Mouse (Mus musculus): ENCODE results near the gene Gm17359. TPM values are rescaled to one million over a fixed set of nuclear protein-coding genes. Genes with fewer than 3 reads are reported as not detected.

Gene Gm17359
- polyA plus RNA-seq, 1 experiment from 2014 or later: not detected

DNA sequence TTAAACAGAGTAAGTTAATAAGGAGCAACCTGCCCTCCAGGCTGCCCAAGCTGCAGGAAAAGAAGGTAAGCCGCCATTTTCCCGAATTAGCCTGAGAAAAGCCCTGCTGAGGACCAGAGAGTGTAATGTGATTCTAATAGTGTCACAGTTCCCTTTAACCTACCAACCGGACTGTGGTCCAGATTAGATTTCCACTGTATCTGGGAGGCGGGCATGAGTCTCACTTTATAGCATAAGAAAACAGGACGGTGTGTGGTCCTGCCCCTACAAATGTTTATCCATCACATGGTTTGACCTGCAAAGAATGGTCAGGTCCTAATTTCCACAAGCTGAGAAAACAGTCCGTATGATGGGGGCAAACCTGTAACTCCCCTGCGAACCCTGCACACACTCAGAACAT, 112.9 kb downstream of the Gm17359 start:
- Histone ChIP-seq H3K9ac (ENCODE audit: low read depth, low read length) (no peak overlapping the region), H3K4me2 (replicated peaks; ENCODE audit: low read depth) (no peak overlapping the region), H3K27me3 (replicated peaks; ENCODE audit: control insufficient read depth, insufficient read depth, low read length) (no peaks in the 10 kb centered on the region), H3K4me1 (replicated peaks; ENCODE audit: control insufficient read depth, insufficient read depth, low read length) (no peaks in the 10 kb centered on the region), H3K9me3 (ENCODE audit: control insufficient read depth) (no peaks in the 10 kb centered on the region), H3K27ac (ENCODE audit: low read depth, low read length) (no peak overlapping the region), H3K36me3 (ENCODE audit: control insufficient read depth, insufficient read depth) (no peaks in the 10 kb centered on the region), H3K4me3 (ENCODE audit: low read depth, low read length) (no peak overlapping the region)
- no peak for TF ChIP-seq CTCF (IDR thresholded peaks at IDR 0.05; ENCODE audit: low read depth)
- ATAC-seq: no peak
- WGBS: 87% methylated on average over 7 of the region's 7 CpGs

DNA sequence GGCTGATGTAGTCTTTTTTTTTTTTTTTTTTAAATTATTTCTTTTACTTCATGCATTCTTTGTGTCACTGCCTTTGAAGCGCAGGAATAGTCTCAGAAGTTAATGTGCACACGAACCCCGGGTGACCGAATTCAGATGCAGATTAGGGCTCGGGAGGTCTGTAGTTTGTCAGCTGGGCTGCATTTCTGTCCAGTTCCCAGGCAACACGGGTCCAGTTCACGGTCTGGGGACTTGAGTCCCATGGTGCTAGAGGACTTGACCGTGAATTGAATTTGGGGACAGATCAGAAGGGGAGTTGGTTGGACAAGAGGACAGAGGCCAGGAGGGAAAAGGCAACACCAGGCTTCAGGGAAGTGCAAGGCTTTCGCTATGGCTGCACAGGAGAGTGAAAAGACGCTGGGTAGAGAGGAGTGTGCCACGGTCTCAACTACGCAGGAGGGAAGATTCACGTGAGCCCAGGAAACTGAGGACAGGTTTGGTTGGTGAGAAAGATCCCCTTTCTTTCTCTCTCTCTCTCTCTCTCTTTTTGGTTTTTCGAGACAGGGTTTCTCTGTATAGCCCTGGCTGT, 116.3 kb downstream of the Gm17359 start:
- Histone ChIP-seq H3K36me3 (ENCODE audit: control insufficient read depth, insufficient read depth) (no peaks in the 10 kb centered on the region), H3K4me2 (replicated peaks; ENCODE audit: low read depth) (no peak overlapping the region), H3K4me3 (ENCODE audit: low read depth, low read length) (no peak overlapping the region), H3K9ac (ENCODE audit: low read depth, low read length) (no peak overlapping the region), H3K27me3 (replicated peaks; ENCODE audit: control insufficient read depth, insufficient read depth, low read length) (no peaks in the 10 kb centered on the region), H3K27ac (ENCODE audit: low read depth, low read length) (no peak overlapping the region), H3K4me1 (replicated peaks; ENCODE audit: control insufficient read depth, insufficient read depth, low read length) (no peaks in the 10 kb centered on the region), H3K9me3 (ENCODE audit: control insufficient read depth) (no peaks in the 10 kb centered on the region)
- ATAC-seq: no peak
- WGBS: 87% methylated on average over 14 of the region's 14 CpGs
- TF ChIP-seq CTCF (IDR thresholded peaks at IDR 0.05; ENCODE audit: low read depth): no peak

DNA sequence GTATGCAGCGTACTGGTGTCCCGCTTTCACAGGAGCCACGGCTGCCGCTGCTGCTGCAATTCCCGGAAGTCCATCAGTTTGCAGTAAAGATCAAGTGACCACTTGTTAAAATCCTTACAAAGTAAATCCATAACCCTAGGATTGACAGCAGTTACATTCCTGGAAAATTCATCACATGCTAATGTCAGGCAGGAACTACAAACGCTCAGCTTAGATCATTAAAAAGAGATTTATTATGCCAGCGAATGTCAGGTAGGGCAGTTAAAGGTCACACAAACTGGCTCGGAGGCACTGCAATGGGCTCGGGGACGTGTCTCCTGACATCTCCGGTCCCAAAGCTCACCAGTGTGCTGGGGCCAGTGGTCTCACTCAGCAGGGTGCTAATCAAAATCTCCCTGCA, 119.3 kb downstream of the Gm17359 start:
- H3K4me2 ChIP-seq (replicated peaks; ENCODE audit: low read depth): no peak overlapping the region
- H3K27ac ChIP-seq (ENCODE audit: low read depth, low read length): no peak overlapping the region
- 63% methylated on average over 11 of the region's 11 CpGs for WGBS
- no peak for ATAC-seq
- no peak for TF ChIP-seq CTCF (IDR thresholded peaks at IDR 0.05; ENCODE audit: low read depth)
- no peaks in the 10 kb centered on the region for H3K4me1 ChIP-seq (replicated peaks; ENCODE audit: control insufficient read depth, insufficient read depth, low read length)
- H3K36me3 ChIP-seq (ENCODE audit: control insufficient read depth, insufficient read depth): peaks cover 25% of the 10 kb centered on the region
- no peaks in the 10 kb centered on the region for H3K27me3 ChIP-seq (replicated peaks; ENCODE audit: control insufficient read depth, insufficient read depth, low read length)
- no peak overlapping the region for H3K4me3 ChIP-seq (ENCODE audit: low read depth, low read length)
- H3K9me3 ChIP-seq (ENCODE audit: control insufficient read depth): no peaks in the 10 kb centered on the region
- H3K9ac ChIP-seq (ENCODE audit: low read depth, low read length): no peak overlapping the region

DNA sequence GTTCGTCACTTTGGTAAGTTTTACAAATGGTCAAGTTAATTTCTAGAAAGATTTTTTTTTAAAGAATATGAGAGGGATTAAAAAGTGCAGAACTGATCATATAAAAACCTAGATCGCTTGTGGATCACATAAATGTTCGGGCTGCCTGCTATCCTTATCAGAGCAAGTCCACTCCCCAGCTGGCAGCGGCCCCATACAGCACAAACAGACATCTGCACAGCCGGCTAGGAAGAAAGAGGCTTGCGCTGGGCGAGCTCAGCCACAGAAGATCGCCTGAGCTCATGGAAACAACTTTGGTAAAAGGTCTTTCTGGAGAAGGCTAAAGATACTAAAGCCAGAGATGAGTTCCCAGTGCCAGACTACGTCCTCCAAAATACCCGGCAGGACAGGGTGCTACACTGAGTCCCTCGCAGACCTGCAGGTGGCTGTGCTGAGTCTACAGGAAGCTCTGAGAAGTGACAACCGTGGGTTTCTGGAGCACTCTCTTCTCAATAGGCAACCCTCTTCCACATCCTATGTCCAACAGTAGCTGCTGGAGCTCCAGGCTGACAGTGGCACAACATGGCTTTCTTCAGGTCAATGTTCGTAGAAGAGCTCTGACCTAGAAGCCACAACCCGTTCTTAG, 122.3 kb downstream of the Gm17359 start:
- Histone ChIP-seq H3K4me1 (replicated peaks; ENCODE audit: control insufficient read depth, insufficient read depth, low read length) (no peaks in the 10 kb centered on the region), H3K9ac (ENCODE audit: low read depth, low read length) (no peak overlapping the region), H3K4me2 (replicated peaks; ENCODE audit: low read depth) (no peak overlapping the region), H3K9me3 (ENCODE audit: control insufficient read depth) (no peaks in the 10 kb centered on the region), H3K27ac (ENCODE audit: low read depth, low read length) (no peak overlapping the region), H3K4me3 (ENCODE audit: low read depth, low read length) (no peak overlapping the region), H3K36me3 (ENCODE audit: control insufficient read depth, insufficient read depth) (peaks cover 40% of the 10 kb centered on the region), H3K27me3 (replicated peaks; ENCODE audit: control insufficient read depth, insufficient read depth, low read length) (no peaks in the 10 kb centered on the region)
- no peak for ATAC-seq
- TF ChIP-seq CTCF (IDR thresholded peaks at IDR 0.05; ENCODE audit: low read depth): no peak
- WGBS: 91% methylated on average over 14 of the region's 14 CpGs

DNA sequence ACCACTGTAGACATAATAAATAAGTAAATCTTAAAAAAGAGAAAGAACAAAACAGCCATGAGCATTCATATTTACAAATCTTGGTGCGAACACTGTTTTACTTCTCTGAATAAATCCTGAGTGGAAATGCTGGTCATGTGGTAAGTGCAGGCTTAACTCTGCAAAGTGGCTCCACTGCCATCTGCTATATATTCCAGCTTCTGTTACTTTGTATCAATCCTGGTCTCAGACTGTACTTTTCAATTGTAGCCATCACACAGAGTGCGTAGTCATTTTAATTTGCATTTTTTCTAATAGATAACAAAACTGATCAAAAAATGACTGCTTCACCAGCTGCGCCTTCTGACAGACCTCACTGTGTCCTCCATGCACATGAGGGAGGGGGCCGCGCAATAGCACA, 133.0 kb downstream of the Gm17359 start:
- no peak for TF ChIP-seq CTCF (IDR thresholded peaks at IDR 0.05; ENCODE audit: low read depth)
- no peak for ATAC-seq
- no peak overlapping the region for H3K4me3 ChIP-seq (ENCODE audit: low read depth, low read length)
- no peak overlapping the region for H3K4me2 ChIP-seq (replicated peaks; ENCODE audit: low read depth)
- 97% methylated on average over 5 of the region's 5 CpGs for WGBS
- no peaks in the 10 kb centered on the region for H3K9me3 ChIP-seq (ENCODE audit: control insufficient read depth)
- H3K27me3 ChIP-seq (replicated peaks; ENCODE audit: control insufficient read depth, insufficient read depth, low read length): no peaks in the 10 kb centered on the region
- H3K9ac ChIP-seq (ENCODE audit: low read depth, low read length): no peak overlapping the region
- H3K27ac ChIP-seq (ENCODE audit: low read depth, low read length): no peak overlapping the region
- peaks cover 18% of the 10 kb centered on the region for H3K36me3 ChIP-seq (ENCODE audit: control insufficient read depth, insufficient read depth)
- no peaks in the 10 kb centered on the region for H3K4me1 ChIP-seq (replicated peaks; ENCODE audit: control insufficient read depth, insufficient read depth, low read length)

DNA sequence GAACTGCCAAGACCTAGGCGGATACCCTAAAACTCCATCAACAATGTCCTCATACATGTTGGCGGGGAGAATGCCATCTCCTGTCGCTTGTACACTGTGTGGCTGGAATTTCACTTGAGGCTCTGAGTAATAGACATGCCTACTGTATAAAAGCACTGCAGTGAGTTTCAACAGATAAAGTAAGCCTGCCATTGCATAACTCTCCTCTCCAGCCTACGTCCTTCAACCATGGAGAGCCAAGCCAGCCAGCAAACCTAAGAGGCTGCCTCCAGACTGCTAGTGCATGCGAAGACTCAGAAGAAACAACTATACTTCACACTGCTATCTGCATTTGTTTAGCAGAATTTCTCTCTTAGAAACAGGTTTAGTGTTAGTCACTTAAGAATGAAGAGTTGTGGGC, 135.9 kb downstream of the Gm17359 start:
- TF ChIP-seq CTCF (IDR thresholded peaks at IDR 0.05; ENCODE audit: low read depth): no peak
- H3K36me3 ChIP-seq (ENCODE audit: control insufficient read depth, insufficient read depth): peaks cover 16% of the 10 kb centered on the region; the same call in 1 of the 2 replicates
- H3K4me3 ChIP-seq (ENCODE audit: low read depth, low read length): no peak overlapping the region
- no peak overlapping the region for H3K9ac ChIP-seq (ENCODE audit: low read depth, low read length)
- no peaks in the 10 kb centered on the region for H3K27me3 ChIP-seq (replicated peaks; ENCODE audit: control insufficient read depth, insufficient read depth, low read length)
- H3K4me2 ChIP-seq (replicated peaks; ENCODE audit: low read depth): no peak overlapping the region
- no peaks in the 10 kb centered on the region for H3K4me1 ChIP-seq (replicated peaks; ENCODE audit: control insufficient read depth, insufficient read depth, low read length)
- ATAC-seq: no peak
- no peaks in the 10 kb centered on the region for H3K9me3 ChIP-seq (ENCODE audit: control insufficient read depth)
- WGBS: 95% methylated on average over 5 of the region's 5 CpGs
- no peak overlapping the region for H3K27ac ChIP-seq (ENCODE audit: low read depth, low read length)

Data from intestine, postnatal 0 days (tissue).